Mouse (Mus musculus) right cerebral cortex, postnatal 36 days (tissue): ENCODE measurements around the gene 1700037C18Rik.

Experiments
- DNase-seq, 2 experiments: peaks; one replicate each; pipeline ENCODE4 v3.0.0; 2022; ENCODE audit warnings: low spot score in 2 of 2, mixed read lengths in 1 of 2

1700037C18Rik gene

GRCm38 (mm10) chr16:3908537-3909111, at the start of gene 1700037C18Rik, which contains the start of gene Cluap1:
1700037C18Rik (minus strand) TSS chr16:3908689.
Cluap1 (plus strand) TSS chr16:3908801.
- DNase-seq = peak; percentile 92 to 94

GRCm38 (mm10) chr16:3956369-3956768, 47.9 kb upstream of the 1700037C18Rik start:
- peak in 1 of 2 experiments; percentile 14 for DNase-seq

GRCm38 (mm10) chr16:3951141-3951540, 42.7 kb upstream of the 1700037C18Rik start:
- DNase-seq = no peak

GRCm38 (mm10) chr16:3934701-3935100, 26.2 kb upstream of the 1700037C18Rik start:
- DNase-seq = no peak

- DNase-seq = no peak
Measured at GRCm38 (mm10) chr16:3934091-3934490, 25.6 kb upstream of the 1700037C18Rik start.

- DNase-seq = no peak
Measured at GRCm38 (mm10) chr16:3933536-3933935, 25.0 kb upstream of the 1700037C18Rik start.

GRCm38 (mm10) chr16:3929151-3929550, 20.7 kb upstream of the 1700037C18Rik start:
- DNase-seq = no peak

GRCm38 (mm10) chr16:3928582-3928981, 20.1 kb upstream of the 1700037C18Rik start:
- DNase-seq = no peak

- DNase-seq = no peak
Measured at GRCm38 (mm10) chr16:3923966-3924365, 15.5 kb upstream of the 1700037C18Rik start.

GRCm38 (mm10) chr16:3923515-3923914, 15.0 kb upstream of the 1700037C18Rik start:
- no peak for DNase-seq

- no peak for DNase-seq
Measured at GRCm38 (mm10) chr16:3920756-3921155, 12.3 kb upstream of the 1700037C18Rik start.

- DNase-seq = no peak
Measured at GRCm38 (mm10) chr16:3909118-3909517, 629 bp upstream of the 1700037C18Rik start.

GRCm38 (mm10) chr16:3907471-3907870, 1.0 kb downstream of the 1700037C18Rik start:
- no peak for DNase-seq

- DNase-seq = no peak
Measured at GRCm38 (mm10) chr16:3896553-3896952, 11.9 kb downstream of the 1700037C18Rik start.

GRCm38 (mm10) chr16:3896046-3896445, 12.4 kb downstream of the 1700037C18Rik start:
- DNase-seq = no peak

GRCm38 (mm10) chr16:3895173-3895792, 13.2 kb downstream of the 1700037C18Rik start:
- no peak for DNase-seq

GRCm38 (mm10) chr16:3893739-3894138, 14.8 kb downstream of the 1700037C18Rik start:
- no peak for DNase-seq

- DNase-seq = no peak
Measured at GRCm38 (mm10) chr16:3891621-3892295, 16.7 kb downstream of the 1700037C18Rik start.

- DNase-seq = no peak
Measured at GRCm38 (mm10) chr16:3885065-3885670, 23.3 kb downstream of the 1700037C18Rik start.

GRCm38 (mm10) chr16:3884201-3885064, 24.1 kb downstream of the 1700037C18Rik start, which contains the start of the genes Zfp597 and Gm20695:
Zfp597 (minus strand) TSS chr16:3884561.
Gm20695 (plus strand) TSS chr16:3884648.
- DNase-seq = peak; percentile 92 to 93

GRCm38 (mm10) chr16:3876346-3876745, 32.1 kb downstream of the 1700037C18Rik start:
- DNase-seq = no peak
